Mouse (Mus musculus) CD4-positive, CD25-positive, alpha-beta regulatory T cell, adult 2 months (primary cell): ENCODE data around the gene Efhb.

Experiments
- DNase-seq: peaks from one replicate; pipeline ENCODE4 v3.0.0-alpha.2; 2012; ENCODE audit warnings: low read depth, low spot score

Gene Efhb

DNA sequence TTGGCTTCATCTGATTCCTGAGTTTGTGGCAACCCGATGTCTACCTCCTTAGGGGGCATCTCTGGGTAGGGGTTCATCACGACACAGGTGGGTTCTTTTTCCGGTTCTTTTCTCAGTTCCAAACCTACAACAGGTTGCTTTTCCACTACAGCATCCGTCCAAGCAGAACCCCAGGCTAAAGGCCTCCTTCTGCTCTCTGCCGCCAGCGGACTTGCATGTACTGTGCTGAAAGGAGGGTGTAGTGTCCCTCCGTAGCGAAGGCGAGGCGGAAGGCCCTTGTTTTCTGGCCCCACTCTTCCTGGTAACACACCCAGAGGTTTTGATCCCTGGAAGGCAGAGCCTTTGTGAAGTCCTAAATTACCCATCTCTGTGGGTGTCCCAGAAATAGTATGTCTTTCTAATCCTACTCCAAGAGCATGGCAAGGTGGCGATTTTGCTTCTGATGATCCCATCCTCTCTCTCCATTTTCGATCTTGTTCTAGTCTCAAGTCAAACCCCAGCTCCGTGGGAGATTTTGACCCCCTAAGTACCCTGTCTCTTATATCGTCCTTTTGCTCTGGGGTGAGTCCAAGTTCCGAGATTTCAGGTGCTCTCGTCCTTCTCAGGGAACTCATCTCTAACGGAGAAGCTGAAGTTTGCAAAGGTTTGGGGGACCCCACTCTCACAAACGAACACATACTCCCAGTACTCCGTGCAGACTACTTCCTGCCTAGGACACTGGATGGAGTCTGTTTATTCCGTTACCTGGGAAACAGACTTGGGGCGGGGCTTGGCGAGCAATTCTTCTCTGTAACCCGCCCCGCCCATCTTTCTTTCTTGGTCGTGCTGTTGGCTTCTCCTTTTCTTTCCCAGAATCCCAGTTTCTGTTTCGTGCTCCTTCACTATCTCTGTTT, at the start of gene Efhb:
Efhb (minus strand) TSS at position 719 of the 893 bp plus-strand sequence.
- peak; percentile 86 for DNase-seq

DNA sequence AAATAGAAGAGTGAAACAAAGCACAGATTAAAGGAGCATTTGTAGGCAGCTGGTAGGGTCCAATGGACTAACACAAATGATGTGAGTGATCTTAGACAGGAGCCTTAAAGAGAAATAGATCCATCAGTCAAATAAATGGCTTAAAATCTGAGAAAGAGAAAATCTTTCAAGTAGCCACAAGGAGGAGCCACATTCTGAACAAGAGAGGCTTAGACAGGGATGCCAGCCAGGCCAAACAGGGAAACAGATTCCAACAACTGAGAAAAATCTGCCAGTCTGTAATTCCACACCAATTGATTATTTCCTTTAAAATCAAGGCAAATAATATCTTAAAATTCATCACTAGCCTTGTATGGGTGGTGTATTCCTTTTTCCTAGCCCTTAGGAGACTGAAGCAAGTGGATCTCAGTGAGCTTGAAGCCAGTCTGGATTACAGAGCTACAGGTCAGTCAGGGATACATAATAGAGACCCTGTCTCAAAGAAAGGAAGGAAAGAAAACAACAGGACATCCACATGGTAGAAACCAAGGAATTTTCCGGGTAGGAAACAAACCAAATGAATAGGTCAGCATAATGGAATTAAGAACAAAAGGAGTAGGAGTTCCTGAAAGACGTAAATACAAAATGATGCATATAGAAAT, 49.3 kb upstream of the Efhb start:
- DNase-seq: peak; percentile 53

- DNase-seq: no peak
Measured at GRCm38 (mm10) chr17:53502966-53503365, 39.8 kb upstream of the Efhb start.

- no peak for DNase-seq
Measured at GRCm38 (mm10) chr17:53489007-53489378, 25.9 kb upstream of the Efhb start.

GRCm38 (mm10) chr17:53488291-53489006, 25.3 kb upstream of the Efhb start:
- DNase-seq: no peak

GRCm38 (mm10) chr17:53480433-53480832, 17.3 kb upstream of the Efhb start:
- DNase-seq: peak; percentile 16

GRCm38 (mm10) chr17:53479604-53480041, 16.5 kb upstream of the Efhb start:
- peak; percentile 73 for DNase-seq

DNA sequence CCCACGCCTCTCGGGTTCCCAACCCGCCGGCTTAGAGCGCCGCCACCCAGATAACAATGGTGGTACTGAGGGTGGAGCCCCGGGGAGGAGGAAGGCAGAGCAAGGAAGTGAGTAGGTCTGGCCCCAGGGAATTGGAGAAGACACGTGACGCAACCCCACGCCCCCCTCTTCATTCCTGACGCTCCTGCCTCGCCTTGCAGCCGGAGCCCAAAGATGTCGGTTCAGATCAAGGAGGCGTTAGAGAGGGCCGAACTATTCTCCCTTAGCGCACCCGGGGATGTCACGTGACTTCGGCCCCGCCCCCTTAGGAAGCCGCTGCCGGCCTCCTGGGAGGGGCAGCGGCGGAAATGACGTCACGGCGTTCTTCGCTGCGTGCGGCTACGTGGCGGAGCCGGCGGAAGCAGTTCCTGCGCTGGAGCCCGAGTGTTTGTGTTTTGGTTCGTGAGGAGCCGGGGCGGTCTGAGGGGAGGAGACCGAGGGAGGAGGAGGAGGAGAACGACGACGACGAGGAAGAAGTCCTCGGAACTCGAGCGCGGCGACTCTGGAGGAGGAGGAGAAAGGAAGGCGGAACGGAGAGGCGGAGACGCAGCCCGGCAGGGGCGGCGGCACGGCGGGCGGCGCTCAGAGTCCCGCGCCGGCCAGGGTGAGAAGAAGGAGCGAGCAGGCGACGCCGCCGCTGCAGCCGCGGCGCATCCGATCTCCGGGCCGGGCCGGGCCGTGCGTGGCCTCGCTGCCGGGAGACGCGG, 15.9 kb upstream of the Efhb start, which contains the start of gene Rab5a:
Rab5a (plus strand) TSS at position 377 of the 746 bp plus-strand sequence.
- peak; percentile 100 for DNase-seq

DNA sequence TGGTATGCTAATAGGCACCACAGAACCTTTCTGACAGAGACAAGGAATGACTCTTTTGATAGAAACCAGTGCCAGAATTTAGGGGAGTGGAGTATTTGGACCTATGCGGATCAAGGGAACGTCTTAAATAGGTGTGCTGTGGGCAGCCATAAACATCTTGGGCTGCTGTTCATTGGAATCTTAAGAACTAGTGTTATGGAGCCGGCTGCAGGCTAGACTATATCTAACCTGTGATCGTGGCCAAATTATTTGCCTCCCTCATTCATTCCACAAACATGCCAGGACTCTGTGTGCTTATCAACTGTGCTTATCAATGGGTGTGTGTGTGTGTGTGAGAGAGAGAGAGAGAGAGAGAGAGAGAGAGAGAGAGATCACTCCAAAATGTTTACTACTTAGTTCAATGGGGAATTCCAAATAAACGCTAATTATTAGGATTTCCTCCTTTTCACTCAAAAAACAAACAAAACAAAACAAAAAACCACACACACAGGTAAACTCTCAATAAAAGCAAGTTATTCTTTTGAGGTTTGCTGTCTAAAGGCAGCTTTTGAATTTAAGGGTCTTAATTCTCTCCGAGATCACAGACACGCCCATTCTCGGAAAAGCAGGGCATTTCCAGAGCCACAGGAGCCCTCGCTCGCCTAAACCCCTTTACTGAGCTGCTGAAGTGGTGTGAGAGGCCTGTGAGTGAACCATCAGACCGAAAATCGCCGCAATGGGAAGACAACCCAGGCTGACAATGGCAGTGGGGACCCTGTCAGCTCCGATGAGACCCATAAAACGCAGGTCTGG, 15.1 kb upstream of the Efhb start:
- DNase-seq: peak; percentile 13

- DNase-seq: no peak
Measured at GRCm38 (mm10) chr17:53468697-53469096, 5.6 kb upstream of the Efhb start.

GRCm38 (mm10) chr17:53465569-53465968, 2.4 kb upstream of the Efhb start:
- peak; percentile 67 for DNase-seq

DNA sequence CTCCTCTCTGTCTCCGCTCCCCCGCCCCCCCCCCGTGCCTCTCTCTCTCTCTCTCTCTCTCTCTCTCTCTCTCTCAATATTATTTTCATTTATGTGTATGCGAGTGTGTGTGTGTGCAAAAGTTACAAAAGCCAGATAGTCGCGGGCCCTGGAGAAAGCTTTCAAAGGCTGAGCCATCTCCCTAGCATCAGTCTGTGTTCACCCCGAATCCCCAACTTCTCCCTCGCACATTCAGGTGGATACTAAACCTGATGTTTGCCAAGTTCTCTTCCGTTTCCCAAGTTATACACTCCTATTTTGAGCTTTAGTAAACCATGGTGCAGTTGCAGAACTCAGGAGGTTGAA, 347 bp upstream of the Efhb start:
- no peak for DNase-seq

DNA sequence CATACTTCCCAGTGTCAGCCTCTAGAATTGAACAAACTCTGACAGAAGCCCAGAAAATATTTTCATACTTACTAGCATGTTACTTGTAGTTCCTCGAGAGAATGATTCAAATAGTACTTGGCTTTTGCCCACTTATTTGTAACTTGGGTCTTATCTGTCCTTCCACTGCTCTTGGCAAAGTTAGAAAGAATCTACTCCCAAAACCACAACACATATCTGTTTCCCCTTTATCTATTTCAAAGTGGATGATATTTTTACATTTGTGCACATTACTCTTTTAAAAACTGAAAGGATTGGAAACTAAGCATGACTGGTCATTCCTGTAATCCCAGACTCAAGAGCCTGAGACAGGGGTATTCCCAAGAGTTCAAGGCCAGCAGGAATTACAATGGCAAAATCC, 6.4 kb downstream of the Efhb start:
- DNase-seq: no peak

GRCm38 (mm10) chr17:53456152-53456551, 7.0 kb downstream of the Efhb start:
- DNase-seq: no peak

DNA sequence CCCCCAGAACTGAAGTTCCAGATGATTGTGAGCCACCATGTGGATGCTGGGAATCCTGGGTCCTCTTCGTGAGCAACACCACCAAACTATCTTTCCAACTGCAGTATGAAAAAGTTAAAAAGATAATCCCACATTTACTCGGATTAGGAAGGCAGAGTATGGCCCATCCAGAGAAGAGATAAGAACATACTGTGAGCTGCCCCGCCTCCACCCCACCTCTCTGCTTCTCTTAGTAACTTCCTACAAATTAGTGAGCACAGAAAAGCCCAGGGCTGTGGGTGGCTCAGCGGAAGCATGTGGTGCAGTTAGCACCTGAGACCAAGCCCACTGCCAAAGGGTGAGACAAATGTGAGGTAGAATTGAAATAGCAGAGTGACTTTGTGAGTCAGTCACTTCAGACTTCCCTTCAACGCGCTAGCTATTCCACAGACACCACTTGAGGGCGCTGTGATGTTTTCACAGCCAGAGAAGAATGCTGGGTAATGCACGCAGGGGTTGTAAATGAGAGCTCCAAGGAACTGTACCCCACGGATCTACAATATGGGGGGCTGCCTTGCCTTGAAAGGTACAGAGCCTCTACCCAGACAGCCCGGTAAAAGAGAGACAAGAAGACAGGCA, 60.3 kb downstream of the Efhb start:
- peak; percentile 40 for DNase-seq

DNA sequence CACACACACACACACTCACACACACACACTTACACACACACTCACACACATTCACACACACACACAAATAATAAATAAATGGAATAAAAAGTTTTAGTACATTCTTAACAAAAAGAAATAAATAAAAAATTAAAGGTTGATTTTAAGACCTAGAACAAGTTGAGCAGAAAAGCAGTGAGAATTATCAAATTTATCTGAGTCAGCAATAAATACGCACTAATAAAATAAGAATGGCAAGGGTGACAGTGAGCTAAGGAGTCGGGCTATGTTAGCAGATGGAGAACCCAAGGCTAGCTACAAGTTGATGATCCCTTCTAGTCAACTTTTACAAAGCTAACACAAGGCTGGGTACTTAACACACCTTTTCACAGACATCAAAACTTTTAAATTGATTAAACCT, 69.9 kb downstream of the Efhb start:
- DNase-seq: no peak

- peak; percentile 49 for DNase-seq
Measured at GRCm38 (mm10) chr17:53389507-53389906, 73.6 kb downstream of the Efhb start.

DNA sequence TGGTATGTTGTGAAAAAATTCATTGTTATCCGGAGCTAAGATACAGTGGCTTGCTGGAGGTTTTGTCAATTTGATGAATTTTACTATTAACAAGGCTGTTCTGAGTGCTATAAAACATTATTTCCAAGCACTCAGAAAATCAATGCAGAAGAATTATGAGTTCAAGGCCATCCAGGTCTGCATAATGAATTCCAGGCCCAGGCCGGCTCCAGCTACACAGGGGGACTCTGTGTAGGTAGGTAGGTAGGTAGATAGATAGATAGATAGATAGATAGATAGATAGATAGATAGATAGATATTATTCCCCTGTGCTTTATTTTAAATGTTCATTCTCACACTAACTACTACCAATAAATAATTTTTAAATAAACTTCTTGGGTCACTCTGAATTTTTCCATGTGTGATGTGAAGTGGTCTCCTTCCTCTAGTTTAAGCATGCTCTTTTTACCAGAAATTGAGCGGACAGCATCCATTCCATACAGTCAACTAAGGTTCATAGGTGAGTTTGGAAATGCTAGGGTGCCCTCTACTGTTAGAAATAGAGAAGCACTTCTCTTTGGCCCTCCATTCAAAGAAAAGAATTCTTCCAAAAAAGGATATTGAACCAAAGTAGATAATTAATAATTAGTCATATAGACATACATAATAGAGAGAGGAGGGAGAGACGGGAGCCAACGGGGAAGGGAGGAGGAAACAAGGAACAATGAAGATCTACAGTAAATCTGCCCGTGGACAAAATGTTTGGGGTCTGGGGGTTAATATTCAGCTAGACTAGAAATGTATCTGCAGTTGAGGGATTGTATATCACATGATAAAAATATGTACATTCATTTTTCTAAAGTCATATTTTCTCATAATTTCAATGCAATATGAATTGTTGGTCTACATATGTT, 75.3 kb downstream of the Efhb start:
- DNase-seq: peak; percentile 26

GRCm38 (mm10) chr17:53386863-53387262, 76.3 kb downstream of the Efhb start:
- DNase-seq: no peak
